Mouse (Mus musculus) liver, embryonic 16.5 days (tissue): Measurements from ENCODE around the gene Slc35f3. TPM values are rescaled to one million over a fixed set of nuclear protein-coding genes. Genes with fewer than 3 reads are reported as not detected.

ENCODE experiments used
- ATAC-seq: fragments of 200-750 bp; cut with Nextera tagmentation; 2 replicates; pipeline ENCODE4 v1.8.0; 2017; ENCODE audit warnings: low read depth, mild to moderate bottlenecking, moderate number of reproducible peaks, moderate library complexity
- H3K27ac ChIP-seq: fragments of 300-500 bp; sonication (generic); 2 replicates; pipeline ENCODE4 v1.5.1; 2014; ENCODE audit warnings: mild to moderate bottlenecking, low read length
- H3K27me3 ChIP-seq: fragments of 300-500 bp; sonication (generic); 2 replicates; pipeline ENCODE4 v1.6.1; 2014; ENCODE audit warnings: low read depth, low read length, mixed read lengths; ENCODE audit not compliant: control insufficient read depth, insufficient read depth
- H3K36me3 ChIP-seq: fragments of 300-500 bp; sonication (generic); 2 replicates; pipeline ENCODE4 v1.6.1; 2014; ENCODE audit warnings: mild to moderate bottlenecking; ENCODE audit not compliant: control insufficient read depth, insufficient read depth
- H3K4me1 ChIP-seq: fragments of 300-500 bp; sonication (generic); 2 replicates; pipeline ENCODE4 v1.6.1; 2014; ENCODE audit warnings: low read depth, low read length, mixed read lengths; ENCODE audit not compliant: control insufficient read depth
- H3K4me2 ChIP-seq: fragments of 300-500 bp; sonication (generic); 2 replicates; pipeline ENCODE4 v1.6.1; 2014; ENCODE audit warnings: low read depth, low read length, mixed read lengths
- H3K4me3 ChIP-seq: fragments of 300-500 bp; sonication (generic); 2 replicates; pipeline ENCODE4 v1.5.1; 2014; ENCODE audit warnings: low read depth, mild to moderate bottlenecking, low read length
- H3K9ac ChIP-seq: fragments of 300-500 bp; sonication (generic); 2 replicates; pipeline ENCODE4 v1.6.1; 2014; ENCODE audit warnings: low read depth, low read length
- H3K9me3 ChIP-seq: fragments of 300-500 bp; sonication (generic); replicated peaks from 2 replicates; pipeline ENCODE4 v1.6.1; 2016; ENCODE audit warnings: low read length; ENCODE audit not compliant: control insufficient read depth
- WGBS: fragments of 180-500 bp; shearing (Covaris S2); extraction: QIAGEN DNeasy Blood & Tissue Kit; methylation state at CpG from one replicate; pipeline ENCODE4 v1.1.7; 2014; ENCODE audit not compliant: insufficient replicate concordance; 5-methylcytosine and 5-hydroxymethylcytosine counted together
- polyA plus RNA-seq: library from polyadenylated mRNA; unstranded; fragments of >200 nt; fragmentation: Nextera tagmentation; extraction: Ambion mirVana; gene quantifications from 2 replicates; pipeline ENCODE4 v1.2.1, GENCODE M21; 2015

Gene Slc35f3
- polyA plus RNA-seq, result not detected in 2 replicates

- ATAC-seq, result peak; percentile 19; the same call in 1 of the 2 replicates
- Histone ChIP-seq H3K4me2 (peak within 1 kb of the TSS; percentile 55), H3K36me3 (no peaks in the 10 kb centered on the region), H3K9ac (no peak within 1 kb of the TSS), H3K9me3 (no peaks in the 10 kb centered on the region), H3K27me3 (peaks cover 21% of the 10 kb centered on the region), H3K27ac (no peak within 1 kb of the TSS), H3K4me3 (peak within 1 kb of the TSS; percentile 35), H3K4me1 (no peaks in the 10 kb centered on the region)
- WGBS, result 4% methylated on average over 55 of the region's 72 CpGs
These were observed at the start of gene Slc35f3 for GRCm38 (mm10) chr8:126298296-126299093. Gene Slc35f3 (plus strand): TSS chr8:126298558.

DNA sequence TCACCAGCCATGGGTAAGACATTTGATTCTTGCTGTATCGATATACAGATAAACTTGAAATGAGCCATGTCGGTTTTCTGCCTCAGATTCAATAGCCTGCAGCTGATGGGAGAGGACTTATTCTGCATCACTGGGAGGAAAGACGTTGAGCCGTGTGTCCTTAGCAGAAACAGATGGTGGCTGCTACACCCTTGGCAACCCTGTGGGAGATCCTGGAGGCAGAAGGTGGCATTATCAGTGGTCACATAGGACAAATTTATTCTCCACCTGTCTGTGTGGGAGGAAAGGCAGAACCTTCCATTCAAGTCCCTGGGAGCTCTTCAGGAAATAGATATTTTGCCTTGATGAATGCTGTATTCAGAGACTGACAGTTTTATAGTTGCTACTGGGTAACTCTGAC lies 47.9 kb upstream of the Slc35f3 start:
- no peaks in the 10 kb centered on the region for H3K27me3 ChIP-seq
- no peak overlapping the region for H3K9ac ChIP-seq
- WGBS, result 63% methylated on average over 4 of the region's 4 CpGs
- no peak for ATAC-seq
- H3K4me3 ChIP-seq, result no peak overlapping the region
- no peak overlapping the region for H3K27ac ChIP-seq
- no peaks in the 10 kb centered on the region for H3K36me3 ChIP-seq
- H3K9me3 ChIP-seq, result no peaks in the 10 kb centered on the region
- H3K4me2 ChIP-seq, result no peak overlapping the region
- no peaks in the 10 kb centered on the region for H3K4me1 ChIP-seq

GRCm38 (mm10) chr8:126256585-126257391 lies 41.6 kb upstream of the Slc35f3 start:
- Histone ChIP-seq H3K9ac (no peak overlapping the region), H3K4me3 (no peak overlapping the region), H3K4me1 (no peaks in the 10 kb centered on the region), H3K27me3 (no peaks in the 10 kb centered on the region), H3K36me3 (no peaks in the 10 kb centered on the region), H3K4me2 (no peak overlapping the region), H3K27ac (no peak overlapping the region), H3K9me3 (no peaks in the 10 kb centered on the region)
- ATAC-seq, result no peak
- 39% methylated on average over 9 of the region's 9 CpGs for WGBS

DNA sequence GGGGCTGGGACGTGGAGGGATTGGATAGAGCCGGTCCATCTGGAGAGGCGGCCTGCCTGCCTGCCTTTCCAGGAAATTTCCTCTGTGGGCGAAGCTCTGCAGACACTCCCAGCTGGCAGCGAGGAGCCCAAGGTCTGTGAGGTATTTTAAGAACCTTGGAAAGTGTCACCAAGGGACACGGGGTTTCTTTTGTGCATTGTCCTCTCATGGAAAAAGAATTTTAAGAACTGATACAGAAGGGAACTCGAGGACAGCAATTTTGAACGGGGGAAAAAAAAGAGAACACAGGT lies 41.0 kb upstream of the Slc35f3 start:
- WGBS, result 48% methylated on average over 8 of the region's 8 CpGs
- H3K9ac ChIP-seq, result no peak overlapping the region
- no peak overlapping the region for H3K27ac ChIP-seq
- H3K9me3 ChIP-seq, result no peaks in the 10 kb centered on the region
- H3K4me2 ChIP-seq, result no peak overlapping the region
- no peak overlapping the region for H3K4me3 ChIP-seq
- H3K36me3 ChIP-seq, result no peaks in the 10 kb centered on the region
- no peaks in the 10 kb centered on the region for H3K4me1 ChIP-seq
- no peaks in the 10 kb centered on the region for H3K27me3 ChIP-seq
- no peak for ATAC-seq

- WGBS, result 6% methylated on average over 15 of the region's 15 CpGs
- Histone ChIP-seq H3K27me3 (no peaks in the 10 kb centered on the region), H3K4me2 (no peak overlapping the region), H3K4me3 (no peak overlapping the region), H3K36me3 (no peaks in the 10 kb centered on the region), H3K4me1 (no peaks in the 10 kb centered on the region), H3K27ac (no peak overlapping the region), H3K9me3 (no peaks in the 10 kb centered on the region), H3K9ac (no peak overlapping the region)
- ATAC-seq, result no peak
These were observed 40.1 kb upstream of the Slc35f3 start for GRCm38 (mm10) chr8:126258175-126258781.

- H3K9me3 ChIP-seq, result no peaks in the 10 kb centered on the region
- H3K4me2 ChIP-seq, result no peak overlapping the region
- no peaks in the 10 kb centered on the region for H3K36me3 ChIP-seq
- no peaks in the 10 kb centered on the region for H3K4me1 ChIP-seq
- H3K27me3 ChIP-seq, result no peaks in the 10 kb centered on the region
- H3K4me3 ChIP-seq, result no peak overlapping the region
- no peak overlapping the region for H3K27ac ChIP-seq
- no peak overlapping the region for H3K9ac ChIP-seq
- WGBS, result 50% methylated on average over 1 of the region's 1 CpGs
- no peak for ATAC-seq
These were observed 33.2 kb upstream of the Slc35f3 start for GRCm38 (mm10) chr8:126265186-126265585.

DNA sequence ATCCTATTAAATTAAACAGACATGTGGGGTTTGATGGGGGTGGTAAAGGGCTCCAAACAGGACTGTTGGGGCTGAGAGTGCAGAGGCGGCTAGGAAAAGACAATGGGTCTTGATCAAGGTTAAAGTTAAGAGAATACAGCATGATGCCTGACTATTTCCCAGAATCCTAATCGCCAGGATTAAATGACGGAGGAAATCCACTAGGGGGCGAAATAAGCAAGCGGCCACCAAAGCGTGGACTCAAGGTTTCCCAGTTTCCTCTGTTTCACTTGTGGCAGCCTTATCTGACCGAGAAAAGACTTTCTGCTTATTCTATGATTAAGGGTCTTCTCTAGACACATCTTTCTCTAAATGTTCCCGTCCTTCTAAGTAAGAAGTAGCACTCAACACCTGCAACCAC lies 31.2 kb upstream of the Slc35f3 start:
- no peaks in the 10 kb centered on the region for H3K27me3 ChIP-seq
- H3K36me3 ChIP-seq, result no peaks in the 10 kb centered on the region
- ATAC-seq, result no peak
- H3K9me3 ChIP-seq, result no peaks in the 10 kb centered on the region
- no peak overlapping the region for H3K9ac ChIP-seq
- no peak overlapping the region for H3K4me3 ChIP-seq
- WGBS, result 18% methylated on average over 8 of the region's 8 CpGs
- H3K27ac ChIP-seq, result no peak overlapping the region
- H3K4me1 ChIP-seq, result no peaks in the 10 kb centered on the region
- no peak overlapping the region for H3K4me2 ChIP-seq

- Histone ChIP-seq H3K9ac (no peak overlapping the region), H3K36me3 (no peaks in the 10 kb centered on the region), H3K27me3 (no peaks in the 10 kb centered on the region), H3K27ac (no peak overlapping the region), H3K9me3 (no peaks in the 10 kb centered on the region), H3K4me1 (no peaks in the 10 kb centered on the region), H3K4me3 (no peak overlapping the region), H3K4me2 (no peak overlapping the region)
- 30% methylated on average over 6 of the region's 6 CpGs for WGBS
- ATAC-seq, result no peak
These were observed 28.6 kb upstream of the Slc35f3 start for GRCm38 (mm10) chr8:126269733-126270132.

- 73% methylated on average over 2 of the region's 2 CpGs for WGBS
- H3K27ac ChIP-seq, result no peak overlapping the region
- ATAC-seq, result no peak
These were observed 25.9 kb upstream of the Slc35f3 start for GRCm38 (mm10) chr8:126272445-126272844.

More at GRCm38 (mm10) chr8:126272445-126272844, 25.9 kb upstream of the Slc35f3 start:
- no peaks in the 10 kb centered on the region for H3K4me1 ChIP-seq
- H3K36me3 ChIP-seq, result no peaks in the 10 kb centered on the region
- H3K9me3 ChIP-seq, result no peaks in the 10 kb centered on the region
- H3K4me3 ChIP-seq, result no peak overlapping the region
- H3K4me2 ChIP-seq, result no peak overlapping the region
- no peaks in the 10 kb centered on the region for H3K27me3 ChIP-seq
- H3K9ac ChIP-seq, result no peak overlapping the region
